Mouse (Mus musculus) NIH3T3 (cell line): ENCODE results near the gene Itpk1.

Experiments used
- DNase-seq: peaks from one replicate; pipeline ENCODE4 v3.0.0-alpha.2; 2012; ENCODE audit warnings: low read depth

The Itpk1 gene

DNA sequence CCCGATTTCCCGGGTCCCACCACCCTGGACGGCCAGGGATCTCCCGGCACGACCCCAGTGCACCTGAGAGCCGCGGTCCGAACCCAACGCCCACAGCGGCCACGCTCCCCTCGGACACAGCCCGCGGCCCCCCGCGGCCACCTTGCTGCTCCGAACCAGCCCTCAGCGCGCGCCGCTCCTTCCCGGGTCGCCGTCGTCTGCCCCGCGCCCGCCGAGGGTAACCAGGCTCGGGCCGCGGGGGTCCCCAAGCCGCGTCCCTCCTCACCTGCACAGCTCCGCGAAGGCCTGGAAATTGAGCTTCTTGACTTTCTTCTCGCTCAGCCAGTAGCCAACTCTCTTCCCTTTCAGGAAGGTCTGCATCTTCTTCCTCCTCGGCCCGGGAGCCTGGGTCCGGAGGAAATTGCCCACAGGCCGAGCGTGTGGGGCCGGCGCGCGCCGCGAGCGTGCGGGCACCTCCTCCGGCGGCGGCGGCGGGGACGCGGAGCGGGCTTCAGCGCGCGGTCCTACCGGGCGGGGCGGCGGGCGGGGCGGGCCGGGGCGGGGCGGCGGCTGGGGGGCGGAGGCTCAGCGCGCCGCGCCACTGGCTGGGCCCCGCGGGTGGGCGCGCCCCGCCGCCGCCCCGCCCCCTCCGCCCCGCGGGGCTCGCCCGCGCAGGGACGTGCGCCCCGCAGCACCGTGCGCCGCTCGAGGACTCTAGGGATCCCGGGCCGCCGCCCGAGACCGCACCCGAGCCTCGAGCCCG, at the start of gene Itpk1:
Gene Itpk1, minus strand, starts transcription at position 474 of the 742 bp plus-strand sequence.
- DNase-seq: peak; percentile 79

DNA sequence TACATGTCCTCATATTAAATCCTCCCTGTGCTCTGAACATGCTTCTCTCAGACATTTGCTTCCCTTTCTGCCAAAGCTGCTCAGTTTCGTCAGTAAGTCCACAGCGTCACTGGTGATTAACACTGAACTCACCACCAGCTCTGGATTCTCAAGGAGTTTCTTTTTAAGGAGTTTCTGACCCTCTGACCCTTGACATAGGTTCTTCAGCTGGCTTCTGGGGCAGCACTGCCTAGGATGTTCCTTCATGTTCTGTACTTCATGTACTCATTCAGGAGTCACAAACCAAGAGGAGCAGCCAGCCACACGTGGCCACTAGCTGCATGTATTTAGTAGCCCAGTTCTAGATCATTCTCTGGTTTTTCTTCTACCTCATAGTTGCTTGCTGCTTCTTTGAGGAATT, 43.5 kb upstream of the Itpk1 start:
- no peak for DNase-seq

GRCm38 (mm10) chr12:102744839-102745238, 40.1 kb upstream of the Itpk1 start:
- DNase-seq: peak; percentile 37

DNA sequence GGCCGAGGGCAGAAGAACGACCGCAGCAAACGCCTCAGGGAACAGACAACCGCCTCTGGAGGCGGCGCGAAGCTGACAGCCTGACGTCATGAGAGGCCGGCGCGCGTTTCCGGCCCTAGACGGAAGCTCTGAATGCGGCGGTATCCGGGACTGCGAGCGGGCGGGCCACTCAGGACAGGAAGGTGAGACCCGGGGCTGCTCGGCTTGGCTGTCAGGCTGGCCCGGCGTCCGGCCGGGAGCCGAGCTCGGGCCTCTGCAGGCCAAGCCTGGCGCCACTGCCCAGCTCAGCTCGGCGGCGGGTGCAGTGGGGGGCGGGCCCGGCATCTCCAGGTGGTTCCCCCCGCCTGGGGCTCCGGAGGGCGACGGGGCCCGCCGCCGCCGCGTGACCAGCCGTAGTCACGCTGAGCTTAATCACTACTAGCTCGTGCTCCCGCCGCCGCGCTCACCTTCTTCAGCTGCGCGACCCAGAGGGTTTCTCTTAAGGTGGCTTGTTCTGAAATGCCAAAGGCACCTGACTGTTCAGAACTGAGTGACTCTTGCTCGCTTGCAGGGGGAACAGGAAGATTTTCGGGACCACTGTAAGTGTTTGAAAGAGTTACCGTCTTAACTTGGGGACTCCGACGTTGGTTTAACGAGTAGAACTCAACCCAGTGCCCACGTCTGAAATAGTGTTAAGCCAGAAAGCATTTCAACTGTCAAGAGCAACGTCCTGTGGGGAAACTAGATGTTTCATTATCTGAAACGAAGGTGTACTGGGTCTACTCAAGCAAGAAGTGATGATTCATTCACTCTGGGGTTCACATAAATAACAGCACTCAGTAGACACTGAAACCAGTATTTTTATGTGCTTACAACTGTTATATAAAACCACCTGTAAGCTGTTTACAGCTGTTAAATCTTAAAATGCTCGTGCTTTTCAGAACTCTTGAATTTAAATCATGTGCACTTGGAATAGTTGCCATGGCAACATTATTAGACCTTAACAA, 39.2 kb upstream of the Itpk1 start, which contains the start of the genes Moap1 and Tmem251:
Gene Moap1, minus strand, starts transcription at position 73 of the 986 bp plus-strand sequence.
Gene Tmem251, plus strand, starts transcription at position 174 of the 986 bp plus-strand sequence.
- DNase-seq: peak; percentile 93

DNA sequence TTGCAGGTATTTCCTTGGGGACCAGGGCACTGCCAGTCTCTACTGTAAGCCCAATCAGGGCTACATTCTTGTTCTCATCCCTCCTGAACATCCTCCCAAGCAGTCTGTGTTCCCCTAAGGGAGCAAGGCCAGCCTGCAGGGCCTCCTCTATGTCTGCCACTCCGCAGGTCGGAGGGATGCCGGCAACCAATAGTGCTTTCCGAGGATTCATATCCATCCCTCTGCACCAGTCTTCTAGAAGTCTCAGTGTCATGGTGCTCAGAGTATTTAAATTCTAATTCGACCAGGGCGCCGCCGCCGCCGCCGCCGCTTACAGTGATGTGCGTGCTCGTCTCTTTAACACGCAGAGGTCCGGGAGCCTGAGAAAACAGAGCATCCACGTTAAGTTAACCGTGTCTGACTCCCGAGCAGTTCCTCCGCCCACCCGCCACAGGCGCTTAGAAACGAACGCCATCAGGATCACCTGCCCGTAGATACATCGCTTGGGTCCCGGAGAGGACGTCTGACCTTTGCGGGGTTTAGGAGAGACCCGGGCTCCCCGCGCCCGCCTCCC, 38.4 kb upstream of the Itpk1 start:
- DNase-seq: no peak

- no peak for DNase-seq
Measured at GRCm38 (mm10) chr12:102742056-102742455, 37.3 kb upstream of the Itpk1 start.

DNA sequence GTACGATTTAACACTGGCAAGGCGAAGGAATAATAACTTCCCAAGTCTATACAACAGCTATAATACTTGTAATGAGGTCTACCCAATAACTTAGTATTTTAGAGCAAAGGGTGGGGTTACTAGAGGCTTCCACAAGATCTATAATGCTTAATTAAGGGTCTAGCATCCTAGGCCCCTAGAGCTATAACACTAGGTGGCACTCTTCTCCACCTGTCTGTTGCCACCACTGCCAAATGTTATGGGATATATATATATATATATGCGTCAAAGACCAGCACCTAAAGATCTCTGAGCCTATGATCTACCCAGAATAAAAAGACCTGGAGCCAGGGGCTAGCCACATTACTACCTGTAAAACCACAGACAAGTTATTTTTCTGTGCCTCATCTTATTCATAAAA, 35.6 kb upstream of the Itpk1 start:
- peak; percentile 57 for DNase-seq

DNA sequence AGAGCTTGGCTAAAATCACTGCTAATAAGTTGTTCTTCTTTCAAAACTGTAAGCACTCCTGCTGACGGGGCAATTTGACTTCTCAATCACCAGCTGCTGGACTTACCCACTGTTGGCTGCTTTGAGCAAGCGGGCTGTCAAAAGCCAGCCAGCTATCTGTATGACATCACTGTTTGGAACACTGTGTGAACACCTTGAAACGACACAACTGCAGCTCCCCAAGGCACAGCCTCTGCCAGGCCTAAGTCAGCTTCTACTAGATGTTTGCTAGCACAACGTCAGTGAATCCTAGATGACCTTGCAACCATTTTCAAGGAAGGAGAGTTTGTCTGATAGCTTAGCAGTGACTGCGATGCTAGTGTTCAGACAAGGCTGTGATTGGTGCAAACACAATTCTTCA, 34.4 kb upstream of the Itpk1 start:
- DNase-seq: no peak

GRCm38 (mm10) chr12:102733381-102733780, 28.7 kb upstream of the Itpk1 start:
- peak; percentile 84 for DNase-seq

GRCm38 (mm10) chr12:102730798-102731619, 26.3 kb upstream of the Itpk1 start:
- DNase-seq: no peak

GRCm38 (mm10) chr12:102729855-102730797, 25.4 kb upstream of the Itpk1 start:
- DNase-seq: no peak

DNA sequence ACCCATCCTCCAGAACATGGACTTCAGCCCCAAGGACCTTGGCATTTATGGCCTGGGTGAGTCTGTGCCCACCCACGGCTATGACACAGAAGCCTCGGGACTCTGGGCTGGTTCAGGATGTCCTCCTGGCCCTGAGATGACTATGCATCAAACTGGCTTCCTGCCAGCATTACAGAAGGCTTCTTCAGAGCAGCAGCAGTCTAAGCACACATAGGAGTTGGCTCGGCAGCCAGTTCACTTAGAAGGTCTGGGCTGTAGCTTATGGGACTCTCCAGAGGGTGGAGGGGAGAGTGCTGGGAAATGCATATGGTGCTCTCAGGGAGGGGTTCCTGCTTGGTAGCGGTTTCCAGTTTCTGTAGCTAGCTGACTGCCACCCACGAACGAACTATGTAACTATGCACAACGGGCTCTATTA, 21.0 kb upstream of the Itpk1 start:
- DNase-seq: no peak

- DNase-seq: no peak
Measured at GRCm38 (mm10) chr12:102725146-102725545, 20.4 kb upstream of the Itpk1 start.

DNA sequence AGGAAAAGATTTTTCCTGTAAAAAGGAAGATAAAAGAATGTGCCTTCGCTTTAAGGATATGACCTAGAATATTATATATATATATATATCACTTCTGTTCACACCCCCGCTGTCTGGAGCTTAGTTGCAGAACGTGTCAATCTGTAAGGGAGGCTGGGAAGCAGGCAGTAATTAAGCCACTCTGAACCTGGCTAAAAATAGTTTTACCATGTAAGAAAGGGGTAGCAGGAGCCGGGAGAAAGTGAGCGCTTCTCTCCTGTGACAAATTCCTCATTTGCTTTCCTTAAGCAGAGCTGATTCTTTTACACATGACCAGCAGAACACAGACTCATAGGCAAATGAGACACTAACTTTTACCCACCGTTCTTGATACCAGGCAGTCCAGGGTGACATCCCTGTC, 19.1 kb upstream of the Itpk1 start:
- no peak for DNase-seq

DNA sequence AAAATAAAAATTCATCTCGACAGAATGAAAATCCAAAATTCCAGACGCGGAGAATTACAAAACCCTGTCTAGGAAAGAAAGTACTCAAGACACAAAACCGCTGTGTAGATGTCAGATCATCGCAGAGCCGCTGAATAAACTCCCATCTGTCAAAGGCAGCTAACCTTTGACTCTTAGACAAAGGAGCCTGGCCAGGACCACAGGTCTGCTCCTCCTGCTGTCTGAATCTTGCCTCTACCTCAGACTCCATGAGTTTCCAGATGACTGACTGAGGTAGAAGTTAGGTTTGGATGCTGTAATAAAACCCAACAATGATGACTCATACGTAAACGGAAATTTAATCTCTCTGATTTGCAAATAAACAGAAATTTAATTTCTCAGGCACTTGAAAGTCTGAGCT, 18.2 kb upstream of the Itpk1 start:
- no peak for DNase-seq

DNA sequence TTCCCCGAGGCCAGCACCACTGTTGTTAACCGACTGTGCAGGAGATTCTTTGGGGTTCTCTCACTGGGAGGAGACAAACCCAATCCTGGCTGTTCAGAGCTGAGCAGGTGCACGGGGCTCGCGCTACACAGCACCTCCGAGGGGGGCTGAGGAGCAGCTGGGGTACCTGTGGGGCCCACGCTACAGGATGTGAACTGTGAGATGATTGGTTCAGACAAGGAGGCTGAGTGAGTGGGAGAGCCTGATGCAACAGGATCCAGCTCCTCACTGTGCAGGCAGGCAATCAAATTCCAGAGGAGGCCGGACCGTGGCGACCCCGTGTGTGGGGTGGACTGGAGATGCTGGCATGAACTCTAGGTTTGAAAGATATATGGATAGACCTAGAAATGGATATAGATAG, 17.7 kb upstream of the Itpk1 start:
- DNase-seq: no peak

- peak; percentile 76 for DNase-seq
Measured at GRCm38 (mm10) chr12:102719552-102720315, 15.0 kb upstream of the Itpk1 start.

DNA sequence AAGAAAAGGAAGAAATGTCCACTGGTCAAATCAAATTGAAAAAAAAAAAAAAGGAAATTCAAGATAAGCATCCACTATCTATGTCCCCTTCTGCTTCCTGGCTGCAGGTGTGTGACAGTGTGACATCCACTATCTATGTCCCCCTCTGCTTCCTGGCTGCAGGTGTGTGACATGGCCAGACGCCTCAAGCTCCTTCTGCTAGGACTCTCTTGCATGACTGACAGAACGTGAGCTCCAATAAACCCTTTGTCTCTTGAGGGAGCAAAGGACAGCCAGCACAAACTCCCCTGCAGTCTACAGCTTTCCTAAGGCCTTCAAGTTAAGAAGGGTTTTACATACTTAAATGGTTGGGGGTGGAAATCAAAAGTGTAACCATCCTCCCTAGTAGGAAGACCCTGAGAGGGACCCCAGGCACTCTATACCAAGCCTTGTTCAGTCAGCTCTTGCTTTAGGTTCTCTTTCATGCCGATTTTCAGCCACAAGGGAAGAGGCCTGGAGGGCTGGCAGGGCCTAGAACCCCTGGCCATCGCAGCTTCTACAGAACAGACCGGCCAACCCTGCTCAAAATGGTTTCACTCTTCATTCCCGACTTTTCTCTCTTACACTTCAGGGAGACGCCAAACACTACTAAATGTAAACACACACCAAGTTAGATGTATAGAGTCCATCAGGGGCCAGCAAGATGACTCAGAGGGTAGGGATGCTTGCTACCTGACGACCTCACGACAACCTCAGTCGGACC, 10.1 kb upstream of the Itpk1 start:
- no peak for DNase-seq

- no peak for DNase-seq
Measured at GRCm38 (mm10) chr12:102714116-102714515, 9.4 kb upstream of the Itpk1 start.
